Mouse (Mus musculus) retina, embryonic 14.5 days (tissue): ENCODE results near the gene Cblc.
A peak's percentile ranks its signal among the peaks of the same experiment; 100 is the strongest.

Source experiments
- DNase-seq: peaks from one replicate; pipeline ENCODE4 v3.0.0-alpha.2; 2015; ENCODE audit warnings: low spot score

Gene Cblc

GRCm38 (mm10) chr7:19782645-19783044 lies 14.0 kb downstream of the Cblc start:
- no peak for DNase-seq

- DNase-seq, result no peak
Observed at GRCm38 (mm10) chr7:19781741-19782140, 14.9 kb downstream of the Cblc start.

- DNase-seq, result no peak
Observed at GRCm38 (mm10) chr7:19779903-19780302, 16.7 kb downstream of the Cblc start.

- DNase-seq, result no peak
Observed at GRCm38 (mm10) chr7:19778645-19779044, 18.0 kb downstream of the Cblc start.

GRCm38 (mm10) chr7:19777049-19777723 lies 19.4 kb downstream of the Cblc start:
- DNase-seq, result no peak

- DNase-seq, result no peak
Observed at GRCm38 (mm10) chr7:19771682-19772081, 24.9 kb downstream of the Cblc start.

GRCm38 (mm10) chr7:19770984-19771391 lies 25.6 kb downstream of the Cblc start, which contains the start of gene Bcam:
Bcam (minus strand) TSS chr7:19771016.
- peak; percentile 16 for DNase-seq

- peak; percentile 92 for DNase-seq
Observed at GRCm38 (mm10) chr7:19770375-19770754, 26.2 kb downstream of the Cblc start.

- DNase-seq, result no peak
Observed at GRCm38 (mm10) chr7:19769434-19770374, 26.9 kb downstream of the Cblc start.

- DNase-seq, result no peak
Observed at GRCm38 (mm10) chr7:19769001-19769400, 27.6 kb downstream of the Cblc start.

GRCm38 (mm10) chr7:19768251-19768650 lies 28.4 kb downstream of the Cblc start:
- DNase-seq, result no peak

GRCm38 (mm10) chr7:19764581-19764980 lies 32.0 kb downstream of the Cblc start:
- no peak for DNase-seq

- DNase-seq, result no peak
Observed at GRCm38 (mm10) chr7:19763829-19764477, 32.7 kb downstream of the Cblc start.

GRCm38 (mm10) chr7:19762283-19762682 lies 34.3 kb downstream of the Cblc start:
- DNase-seq, result no peak

GRCm38 (mm10) chr7:19760021-19760420 lies 36.6 kb downstream of the Cblc start:
- DNase-seq, result no peak

- no peak for DNase-seq
Observed at GRCm38 (mm10) chr7:19758623-19759022, 38.0 kb downstream of the Cblc start.

GRCm38 (mm10) chr7:19755851-19756786 lies 40.5 kb downstream of the Cblc start:
- DNase-seq, result no peak

GRCm38 (mm10) chr7:19755008-19755407 lies 41.6 kb downstream of the Cblc start:
- no peak for DNase-seq

GRCm38 (mm10) chr7:19754065-19754464 lies 42.5 kb downstream of the Cblc start:
- DNase-seq, result no peak

- DNase-seq, result no peak
Observed at GRCm38 (mm10) chr7:19753587-19753986, 43.0 kb downstream of the Cblc start.

GRCm38 (mm10) chr7:19752652-19753051 lies 44.0 kb downstream of the Cblc start:
- DNase-seq, result no peak

GRCm38 (mm10) chr7:19751070-19751383 lies 45.6 kb downstream of the Cblc start:
- no peak for DNase-seq
